Mouse (Mus musculus) kidney, embryonic 14.5 days (tissue): ENCODE data around the gene Ctps. TPM values are rescaled to one million over a fixed set of nuclear protein-coding genes. Genes with fewer than 3 reads are reported as not detected.
A peak's percentile ranks its signal among the peaks of the same experiment; 100 is the strongest.

Source experiments
- ATAC-seq: fragments of 200-750 bp; cut with Nextera tagmentation; 2 replicates; pipeline ENCODE4 v1.8.0; 2017; ENCODE audit warnings: moderate number of reproducible peaks, mild to moderate bottlenecking, moderate TSS enrichment, moderate library complexity; ENCODE audit not compliant: low FRiP score, low TSS enrichment
- H3K27ac ChIP-seq: fragments of 300-500 bp; sonication (generic); 2 replicates; pipeline ENCODE4 v1.5.1; 2014; ENCODE audit warnings: low read depth, mild to moderate bottlenecking, low read length, moderate library complexity, mixed read lengths
- H3K27me3 ChIP-seq: fragments of 300-500 bp; sonication (generic); 2 replicates; pipeline ENCODE4 v1.6.1; 2014; ENCODE audit warnings: mild to moderate bottlenecking, low read length; ENCODE audit not compliant: control insufficient read depth, insufficient read depth
- H3K36me3 ChIP-seq: fragments of 300-500 bp; sonication (generic); 2 replicates; pipeline ENCODE4 v1.6.1; 2014; ENCODE audit warnings: low read length, mixed read lengths; ENCODE audit not compliant: control insufficient read depth, insufficient read depth
- H3K4me1 ChIP-seq: fragments of 300-500 bp; sonication (generic); 2 replicates; pipeline ENCODE4 v1.6.1; 2014; ENCODE audit warnings: low read length, mixed read lengths; ENCODE audit not compliant: control insufficient read depth, insufficient read depth
- H3K4me2 ChIP-seq: fragments of 300-500 bp; sonication (generic); replicated peaks from 2 replicates; pipeline ENCODE4 v1.6.1; 2014; ENCODE audit warnings: low read depth, mild to moderate bottlenecking, low read length
- H3K4me3 ChIP-seq: fragments of 300-500 bp; sonication (generic); 2 replicates; pipeline ENCODE4 v1.5.1; 2014; ENCODE audit warnings: mild to moderate bottlenecking, low read length
- H3K9ac ChIP-seq: fragments of 300-500 bp; sonication (generic); 2 replicates; pipeline ENCODE4 v1.6.1; 2014; ENCODE audit warnings: low read depth, mild to moderate bottlenecking, low read length, moderate library complexity
- H3K9me3 ChIP-seq: fragments of 300-500 bp; sonication (generic); 2 replicates; pipeline ENCODE4 v1.6.1; 2016; ENCODE audit warnings: low read length; ENCODE audit not compliant: control insufficient read depth
- WGBS: fragments of 180-500 bp; shearing (Covaris S2); extraction: QIAGEN DNeasy Blood & Tissue Kit; methylation state at CpG from one replicate; pipeline ENCODE4 v1.1.7; 2014; 5-methylcytosine and 5-hydroxymethylcytosine counted together
- polyA plus RNA-seq: library from polyadenylated mRNA; unstranded; fragments of >200 nt; fragmentation: Nextera tagmentation; extraction: Ambion mirVana; gene quantifications from 2 replicates; pipeline ENCODE4 v1.2.1, GENCODE M21; 2014

The Ctps gene
- polyA plus RNA-seq, 1 experiment from 2014 or later, result 102 TPM

DNA sequence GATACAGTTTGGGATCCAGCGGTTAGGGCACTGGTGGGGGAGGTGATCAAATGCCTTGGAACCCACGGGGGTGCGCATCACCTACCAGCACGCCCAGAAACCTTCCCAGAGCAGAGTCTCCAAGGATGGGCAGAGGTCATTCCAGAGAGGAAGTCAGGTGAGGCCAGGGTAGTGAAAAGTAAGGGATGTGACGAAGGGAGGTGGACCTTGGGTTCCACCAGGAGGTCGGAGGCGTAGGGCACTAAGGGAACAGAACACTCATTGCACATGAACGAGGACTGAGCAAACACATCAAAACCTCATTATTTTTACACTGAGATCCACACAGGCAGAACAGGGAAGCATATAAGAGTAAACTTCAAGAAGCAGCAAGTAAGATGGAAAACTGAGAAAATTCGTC is 11.6 kb upstream of the Ctps start:
- Histone ChIP-seq H3K4me3 (no peak overlapping the region), H3K27me3 (no peaks in the 10 kb centered on the region), H3K4me1 (no peaks in the 10 kb centered on the region), H3K27ac (no peak overlapping the region), H3K9ac (no peak overlapping the region), H3K4me2 (no peak overlapping the region), H3K9me3 (no peaks in the 10 kb centered on the region), H3K36me3 (no peaks in the 10 kb centered on the region)
- 81% methylated on average over 9 of the region's 9 CpGs for WGBS
- ATAC-seq, result no peak

DNA sequence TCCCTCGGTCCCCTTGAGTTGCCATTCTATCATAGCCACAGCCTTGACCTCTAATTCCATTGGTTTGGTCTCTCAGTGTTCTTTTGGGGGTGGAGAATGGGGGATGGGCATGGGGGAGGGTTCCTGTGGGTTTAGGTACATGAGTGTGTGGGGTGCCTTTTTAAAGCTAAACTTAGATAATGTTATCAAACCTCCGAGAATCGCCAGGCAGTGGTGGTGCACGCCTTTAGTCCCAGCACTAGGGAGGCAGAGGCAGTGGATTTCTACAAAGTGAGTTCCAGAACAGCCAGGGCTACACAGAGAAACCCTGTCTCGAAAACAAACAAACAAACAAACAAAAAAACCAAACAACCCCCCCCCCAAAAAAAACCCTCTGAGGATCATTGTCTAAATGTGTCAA is 10.8 kb upstream of the Ctps start:
- Histone ChIP-seq H3K27me3 (no peaks in the 10 kb centered on the region), H3K9me3 (no peaks in the 10 kb centered on the region), H3K4me1 (no peaks in the 10 kb centered on the region), H3K4me3 (no peak overlapping the region), H3K4me2 (no peak overlapping the region), H3K9ac (no peak overlapping the region), H3K27ac (no peak overlapping the region), H3K36me3 (no peaks in the 10 kb centered on the region)
- WGBS, result 83% methylated on average over 5 of the region's 5 CpGs
- no peak for ATAC-seq

DNA sequence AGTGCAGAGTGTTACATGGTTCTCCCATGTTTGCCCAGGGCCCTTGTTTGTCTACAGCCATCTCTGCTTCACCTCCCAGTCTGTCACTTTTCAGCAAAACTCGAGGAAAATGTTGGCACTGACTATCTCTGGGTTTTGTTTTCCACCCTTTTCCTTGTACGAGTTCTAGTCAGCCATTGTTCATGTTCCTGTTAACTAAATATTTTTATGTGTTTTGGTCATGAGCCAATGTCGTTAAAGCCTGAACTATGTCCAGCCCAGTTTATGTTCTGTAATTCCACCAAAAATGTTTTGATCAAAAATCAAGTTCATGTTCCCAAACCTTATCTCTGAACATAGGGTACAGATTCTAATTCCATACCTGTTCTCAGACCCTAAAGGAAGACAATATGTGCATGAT is 1.6 kb upstream of the Ctps start:
- H3K36me3 ChIP-seq, result no peaks in the 10 kb centered on the region; the same call in 1 of the 2 replicates
- 62% methylated on average over 3 of the region's 3 CpGs for WGBS
- no peak overlapping the region for H3K9ac ChIP-seq
- H3K27ac ChIP-seq, result no peak overlapping the region
- no peaks in the 10 kb centered on the region for H3K9me3 ChIP-seq
- peaks cover 23% of the 10 kb centered on the region; the same call in 1 of the 2 replicates for H3K4me1 ChIP-seq
- H3K27me3 ChIP-seq, result no peaks in the 10 kb centered on the region
- ATAC-seq, result no peak
- H3K4me3 ChIP-seq, result no peak overlapping the region
- no peak overlapping the region for H3K4me2 ChIP-seq

DNA sequence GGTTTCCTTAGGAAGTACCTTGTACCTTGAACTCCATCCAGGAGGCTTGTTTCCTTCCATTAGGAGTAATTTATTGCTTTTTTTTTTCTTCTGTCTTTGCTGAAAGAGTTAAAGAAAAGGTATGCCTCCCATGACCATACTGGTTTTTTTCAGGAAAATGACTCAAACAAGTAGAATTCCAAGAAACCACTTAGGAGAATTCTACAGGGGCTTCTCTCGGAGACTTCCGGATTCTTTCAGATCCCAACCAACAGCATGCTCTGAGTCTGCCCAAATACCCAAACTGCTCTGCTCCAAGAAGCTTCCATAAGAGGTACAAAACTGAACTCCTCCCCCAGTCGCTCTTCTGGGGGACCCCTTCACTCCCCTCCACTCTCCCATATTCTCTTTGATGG is 991 bp upstream of the Ctps start:
- Histone ChIP-seq H3K4me3 (no peak overlapping the region), H3K4me2 (peak overlapping the region; percentile 70), H3K36me3 (peaks cover 5% of the 10 kb centered on the region; the same call in 1 of the 2 replicates), H3K9me3 (no peaks in the 10 kb centered on the region), H3K4me1 (peaks cover 23% of the 10 kb centered on the region; the same call in 1 of the 2 replicates), H3K27me3 (no peaks in the 10 kb centered on the region), H3K27ac (no peak overlapping the region; the same call in 1 of the 2 replicates), H3K9ac (peak overlapping the region; percentile 95; the same call in 1 of the 2 replicates)
- no peak for ATAC-seq
- WGBS, result 64% methylated on average over 3 of the region's 3 CpGs

DNA sequence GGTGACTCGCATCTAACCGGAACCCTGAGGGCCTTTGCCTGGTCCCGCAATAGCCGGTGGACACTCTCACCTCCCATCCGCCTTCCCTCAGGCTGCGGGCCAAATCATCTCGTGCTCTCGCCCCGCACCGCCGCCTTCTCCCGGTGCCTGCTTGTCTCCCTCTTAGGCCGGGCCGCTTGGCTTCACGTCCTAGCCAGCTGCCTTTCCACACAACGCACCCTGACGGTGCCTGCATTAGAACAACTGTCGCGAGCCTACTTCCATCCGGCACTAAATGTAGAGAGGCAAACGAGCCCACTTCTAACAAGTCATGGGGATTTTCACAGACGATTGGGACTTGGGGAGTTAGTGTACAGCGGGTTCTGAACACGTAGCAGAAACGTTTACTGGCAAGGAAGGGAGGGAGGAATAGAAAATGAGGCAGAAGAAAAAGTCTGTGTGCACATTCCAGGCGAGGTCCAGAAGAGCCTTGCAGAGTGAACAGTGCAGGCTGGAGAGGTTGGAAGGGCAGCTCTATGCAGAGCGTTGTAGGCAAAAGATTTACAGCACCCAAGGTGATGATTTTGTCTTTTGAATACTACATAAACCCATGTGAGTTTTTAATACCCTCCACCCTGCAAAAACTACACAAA is 478 bp upstream of the Ctps start:
- Histone ChIP-seq H3K4me3 (peak overlapping the region; percentile 79), H3K9ac (peak overlapping the region; percentile 95), H3K27me3 (no peaks in the 10 kb centered on the region), H3K4me1 (peaks cover 23% of the 10 kb centered on the region; the same call in 1 of the 2 replicates), H3K36me3 (peaks cover 7% of the 10 kb centered on the region; the same call in 1 of the 2 replicates), H3K4me2 (peak overlapping the region; percentile 70), H3K27ac (peak overlapping the region; percentile 90), H3K9me3 (no peaks in the 10 kb centered on the region)
- under 1% methylated on average over 27 of the region's 27 CpGs for WGBS
- no peak; the same call in 1 of the 2 replicates for ATAC-seq

DNA sequence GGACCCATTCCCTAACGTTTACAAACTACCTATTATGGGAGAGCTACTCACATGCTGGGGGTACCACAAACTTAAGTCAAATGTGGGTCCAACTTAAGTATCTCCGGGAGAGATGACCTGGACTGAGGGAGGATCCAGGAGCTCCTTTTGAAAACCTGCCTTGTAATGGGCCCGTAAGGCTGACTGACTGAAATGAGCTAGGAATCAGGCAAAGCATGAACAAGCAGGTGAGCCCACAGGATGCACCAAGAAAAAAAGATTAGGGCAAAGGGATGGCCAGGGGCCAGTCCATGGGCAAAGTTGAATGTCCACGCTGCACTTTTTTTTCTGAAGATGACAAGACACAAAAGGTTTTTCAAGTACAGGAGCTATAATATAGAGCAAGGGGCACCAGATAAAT is 1.1 kb downstream of the Ctps start:
- H3K9me3 ChIP-seq, result no peaks in the 10 kb centered on the region
- H3K4me2 ChIP-seq, result peak overlapping the region; percentile 70
- H3K27me3 ChIP-seq, result no peaks in the 10 kb centered on the region
- H3K4me3 ChIP-seq, result peak overlapping the region; percentile 79
- no peak for ATAC-seq
- peaks cover 20% of the 10 kb centered on the region for H3K36me3 ChIP-seq
- peak overlapping the region; percentile 95 for H3K9ac ChIP-seq
- peaks cover 23% of the 10 kb centered on the region; the same call in 1 of the 2 replicates for H3K4me1 ChIP-seq
- peak overlapping the region; percentile 90; the same call in 1 of the 2 replicates for H3K27ac ChIP-seq
- 4% methylated on average over 4 of the region's 4 CpGs for WGBS

DNA sequence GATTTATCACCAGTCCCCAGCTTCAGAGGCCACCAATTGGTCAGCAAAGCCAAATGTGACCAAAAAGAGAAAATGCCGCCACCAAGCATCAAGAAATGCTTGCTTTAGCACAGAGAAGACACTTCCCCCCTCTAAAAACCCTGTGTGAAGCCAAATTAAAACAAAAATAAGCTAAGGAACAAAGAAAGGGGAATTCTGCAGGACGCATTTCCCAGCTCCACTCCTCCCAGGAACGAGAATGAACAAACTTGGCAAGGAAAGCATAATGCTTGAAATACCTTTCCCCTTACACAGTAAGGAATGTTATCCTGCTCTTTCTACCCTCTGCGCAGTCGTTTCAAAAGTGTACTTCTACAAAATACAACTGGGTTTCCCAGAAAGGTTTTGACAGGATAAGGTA is 2.1 kb downstream of the Ctps start:
- no peaks in the 10 kb centered on the region for H3K27me3 ChIP-seq
- H3K4me1 ChIP-seq, result peaks cover 23% of the 10 kb centered on the region; the same call in 1 of the 2 replicates
- peak overlapping the region; percentile 25; the same call in 1 of the 2 replicates for H3K9ac ChIP-seq
- ATAC-seq, result no peak
- H3K36me3 ChIP-seq, result peaks cover 31% of the 10 kb centered on the region
- WGBS, result 24% methylated on average over 5 of the region's 5 CpGs
- no peaks in the 10 kb centered on the region for H3K9me3 ChIP-seq
- peak overlapping the region; percentile 70 for H3K4me2 ChIP-seq
- peak overlapping the region; percentile 2; the same call in 1 of the 2 replicates for H3K4me3 ChIP-seq
- H3K27ac ChIP-seq, result no peak overlapping the region; the same call in 1 of the 2 replicates

DNA sequence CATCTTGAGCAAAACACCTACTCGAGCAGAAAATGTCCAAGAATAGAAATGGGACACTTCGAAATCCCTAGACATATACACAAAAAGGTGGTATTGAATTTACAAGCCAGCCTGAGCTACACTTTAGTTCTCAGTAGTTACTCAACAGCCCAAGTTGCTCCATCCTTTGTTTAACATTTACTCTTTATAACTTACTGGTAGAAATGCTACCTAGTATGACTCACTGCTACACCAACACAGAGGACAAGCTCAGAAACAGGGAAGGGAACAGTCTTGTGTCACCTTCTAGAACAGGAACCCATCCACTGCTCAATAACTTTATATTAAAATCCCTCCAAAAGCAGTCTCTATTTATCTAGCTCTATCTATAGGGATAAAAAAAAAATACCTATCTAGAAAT is 4.3 kb downstream of the Ctps start:
- Histone ChIP-seq H3K9me3 (no peaks in the 10 kb centered on the region), H3K9ac (no peak overlapping the region), H3K27ac (no peak overlapping the region), H3K4me3 (no peak overlapping the region), H3K4me1 (peaks cover 17% of the 10 kb centered on the region; the same call in 1 of the 2 replicates), H3K36me3 (peaks cover 48% of the 10 kb centered on the region), H3K27me3 (no peaks in the 10 kb centered on the region), H3K4me2 (no peak overlapping the region)
- no peak for ATAC-seq
- 84% methylated on average over 2 of the region's 2 CpGs for WGBS

DNA sequence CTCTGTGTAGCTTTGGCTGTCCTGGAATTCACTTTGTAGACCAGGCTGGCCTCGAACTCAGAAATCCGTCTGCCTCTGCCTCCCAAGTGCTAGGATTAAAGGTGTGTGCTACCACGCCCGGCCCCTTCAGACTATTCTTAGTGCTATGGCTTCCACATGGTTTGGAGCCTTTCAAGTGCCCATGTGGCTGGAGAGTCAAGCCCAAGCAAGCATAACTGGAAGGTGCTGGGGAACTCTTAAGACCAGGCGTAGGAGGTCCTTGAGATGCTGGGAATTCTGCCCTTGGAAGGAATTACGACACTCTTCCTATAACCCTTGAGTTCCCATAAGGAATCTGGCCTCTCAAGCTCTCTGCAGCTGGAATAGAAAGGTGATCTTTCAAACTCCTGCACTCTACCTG is 13.5 kb downstream of the Ctps start:
- Histone ChIP-seq H3K4me1 (no peaks in the 10 kb centered on the region), H3K9me3 (no peaks in the 10 kb centered on the region), H3K4me2 (no peak overlapping the region), H3K36me3 (peaks cover 84% of the 10 kb centered on the region), H3K9ac (no peak overlapping the region), H3K4me3 (no peak overlapping the region), H3K27me3 (no peaks in the 10 kb centered on the region), H3K27ac (no peak overlapping the region)
- no peak for ATAC-seq
- whole genome bisulfite sequencing, result 91% methylated on average over 6 of the region's 6 CpGs
